Comparison of ENCODE assay signal across 8 mouse cellular contexts in genomic region chr12:71113675-71114288, GRCm38 (mm10). TPM values are rescaled to one million over a fixed set of nuclear protein-coding genes. Genes with fewer than 3 reads are reported as not detected.
A peak's percentile ranks its signal among the peaks of the same experiment; 100 is the strongest.
DNase-seq lines count a peak whose midpoint lies in the region; ATAC-seq and TF ChIP-seq lines count a peak whose summit lies in the region.
"Had no signal": no experiment of that assay in that cellular context is flagged by ENCODE, and none has a peak within 500 bp of the region (broad histone marks: within the 10 kb centered on the region; RNA-seq: fewer than 3 reads in every experiment).

No protein-coding gene starts in this region.

- peak; percentile 97 for DNase-seq in MEL (ENCODE audit: low read depth, low spot score)
- DNase-seq in adrenal gland, postnatal 25 days: peak; percentile 62
- DNase-seq in forelimb bud, embryonic 11.5 days (ENCODE audit: low read depth, low spot score): peak; percentile 24
- DNase-seq in kidney, adult 8-10 months: peak; percentile 52 to 62
- DNase-seq in limb, embryonic 11.5 days (ENCODE audit: low spot score): peak; percentile 44
- peak; percentile 86 to 87 for DNase-seq in spleen, postnatal 36 days (ENCODE audit: low spot score in 2 of 2)

- WGBS in limb, embryonic 11.5 days: 34% methylated on average over 12 of the region's 12 CpGs
- 26% methylated on average over 12 of the region's 12 CpGs for WGBS in midbrain, embryonic 13.5 days

- H3K4me1 ChIP-seq in MEL (ENCODE audit: control insufficient read depth in 1 of 2, insufficient read depth in 2 of 2, low read length in 2 of 2): peaks cover 7 to 15% of the 10 kb centered on the region in 2 experiments
- H3K4me1 ChIP-seq in limb, embryonic 11.5 days (ENCODE audit: control insufficient read depth, insufficient read depth, low read length): no peaks in the 10 kb centered on the region
- peaks cover 10% of the 10 kb centered on the region; the same call in 1 of the 2 replicates for H3K4me1 ChIP-seq in midbrain, embryonic 13.5 days (replicated peaks)

- no peaks in the 10 kb centered on the region for H3K9me3 ChIP-seq in MEL (replicated peaks; ENCODE audit: insufficient read depth, low read length)
- no peaks in the 10 kb centered on the region for H3K9me3 ChIP-seq in limb, embryonic 11.5 days (ENCODE audit: control insufficient read depth, low read length)
- H3K9me3 ChIP-seq in midbrain, embryonic 13.5 days: no peaks in the 10 kb centered on the region

- peak overlapping the region; percentile 60 for H3K9ac ChIP-seq in MEL (ENCODE audit: control insufficient read depth, low read depth, low read length, poor library complexity, severe bottlenecking)
- H3K9ac ChIP-seq in limb, embryonic 11.5 days (ENCODE audit: low read length): no peak overlapping the region
- H3K9ac ChIP-seq in midbrain, embryonic 13.5 days (replicated peaks): no peak overlapping the region

- no peaks in the 10 kb centered on the region for H3K27me3 ChIP-seq in MEL (ENCODE audit: control insufficient read depth in 1 of 2, insufficient read depth in 2 of 2, low read length in 2 of 2)
- no peaks in the 10 kb centered on the region for H3K27me3 ChIP-seq in limb, embryonic 11.5 days (ENCODE audit: control insufficient read depth, insufficient read depth, low read length)
- H3K27me3 ChIP-seq in midbrain, embryonic 13.5 days: peaks cover 11% of the 10 kb centered on the region; the same call in 1 of the 2 replicates

- peak in 1 of 2 experiments; percentile 72; a peak in 2 of 4 replicates for TF ChIP-seq EP300 in MEL (IDR thresholded peaks at IDR 0.05; ENCODE audit: low read depth in 1 of 2, low read length in 2 of 2)

- H3K27ac ChIP-seq in MEL (ENCODE audit: control insufficient read depth, low read depth, low read length): peak overlapping the region; percentile 80
- no peak overlapping the region for H3K27ac ChIP-seq in limb, embryonic 11.5 days (replicated peaks; ENCODE audit: low read depth, low read length)
- no peak overlapping the region for H3K27ac ChIP-seq in midbrain, embryonic 13.5 days

- H3K36me3 ChIP-seq in MEL (ENCODE audit: control insufficient read depth in 1 of 2, insufficient read depth in 2 of 2, low read length in 2 of 2): peaks cover 0 to 6% of the 10 kb centered on the region in 2 experiments; a peak in 2 of 4 replicates
- no peaks in the 10 kb centered on the region for H3K36me3 ChIP-seq in limb, embryonic 11.5 days (ENCODE audit: control insufficient read depth, insufficient read depth, low read length)
- no peaks in the 10 kb centered on the region for H3K36me3 ChIP-seq in midbrain, embryonic 13.5 days

- ATAC-seq in limb, embryonic 11.5 days (ENCODE audit: insufficient number of reproducible peaks, low FRiP score, low TSS enrichment, low read depth): no peak
- peak; percentile 50; the same call in 1 of the 2 replicates for ATAC-seq in midbrain, embryonic 13.5 days

- H3K4me2 ChIP-seq in limb, embryonic 11.5 days (ENCODE audit: low read depth, severe bottlenecking): no peak overlapping the region
- H3K4me2 ChIP-seq in midbrain, embryonic 13.5 days (replicated peaks): peak overlapping the region; percentile 10; the same call in 1 of the 2 replicates

- no peak for TF ChIP-seq CTCF in MEL (IDR thresholded peaks at IDR 0.05 in 2 of 3, conservative IDR thresholded peaks at IDR 0.05 in 1 of 3; ENCODE audit: control insufficient read depth in 1 of 3, insufficient read depth in 1 of 3, low read depth in 2 of 3, low read length in 3 of 3, poor library complexity in 1 of 3, severe bottlenecking in 1 of 3)

- TF ChIP-seq POLR2A in MEL (IDR thresholded peaks at IDR 0.05; ENCODE audit: control insufficient read depth in 1 of 2, insufficient read depth in 1 of 2, low read depth in 1 of 2, low read length in 2 of 2, poor library complexity in 1 of 2): peak in 1 of 2 experiments; percentile 63; a peak in 1 of 4 replicates

- no peaks in the 10 kb centered on the region for H3K79me2 ChIP-seq in MEL (ENCODE audit: control insufficient read depth, insufficient read depth, low read length, poor library complexity)

- no peak for TF ChIP-seq RAD21 in MEL (IDR thresholded peaks at IDR 0.05; ENCODE audit: low read depth, low read length)

- peak overlapping the region; percentile 50 to 57 for H3K4me3 ChIP-seq in MEL (ENCODE audit: control insufficient read depth in 1 of 2, insufficient read depth in 1 of 2, low read depth in 2 of 2, low read length in 2 of 2)
- H3K4me3 ChIP-seq in limb, embryonic 11.5 days (ENCODE audit: low read depth, low read length): no peak overlapping the region
- H3K4me3 ChIP-seq in midbrain, embryonic 13.5 days (replicated peaks): no peak overlapping the region

TF ChIP-seq in MEL, 35 proteins besides CTCF, POLR2A, EP300 and RAD21 (continues in another document):
- no peak for TF ChIP-seq CHD2 (IDR thresholded peaks at IDR 0.05; ENCODE audit: low read length)
- TF ChIP-seq JUND (IDR thresholded peaks at IDR 0.05; ENCODE audit: low read depth, low read length): no peak
- no peak for TF ChIP-seq GABPA (IDR thresholded peaks at IDR 0.05; ENCODE audit: low read depth, low read length)
- 0 out of 2 replicates have a peak, but pooled peaks have one; percentile 36 for TF ChIP-seq TBP (IDR thresholded peaks at IDR 0.05; ENCODE audit: low read depth, low read length)
- TF ChIP-seq TCF12 (IDR thresholded peaks at IDR 0.05; ENCODE audit: low read depth, low read length): no peak
- TF ChIP-seq ZKSCAN1 (IDR thresholded peaks at IDR 0.05; ENCODE audit: low read depth, low read length): no peak
- TF ChIP-seq NELFE (IDR thresholded peaks at IDR 0.05; ENCODE audit: low read depth, low read length): peak; percentile 66
- TF ChIP-seq SIN3A (IDR thresholded peaks at IDR 0.05; ENCODE audit: low read length): peak; percentile 89
- peak; percentile 67; the same call in 1 of the 2 replicates for TF ChIP-seq ETS1 (IDR thresholded peaks at IDR 0.05; ENCODE audit: low read depth, low read length)
- peak; percentile 60; the same call in 1 of the 2 replicates for TF ChIP-seq POLR2AphosphoS2 (IDR thresholded peaks at IDR 0.05; ENCODE audit: low read length)
- no peak for TF ChIP-seq TAL1 (IDR thresholded peaks at IDR 0.05; ENCODE audit: low read length)
- TF ChIP-seq MYC (IDR thresholded peaks at IDR 0.05; ENCODE audit: low read depth, low read length): peak; percentile 80; the same call in 1 of the 2 replicates
- TF ChIP-seq UBTF (IDR thresholded peaks at IDR 0.05; ENCODE audit: borderline replicate concordance, insufficient read depth, low read depth, low read length): no peak
- TF ChIP-seq USF2 (IDR thresholded peaks at IDR 0.05; ENCODE audit: borderline replicate concordance in 1 of 2, insufficient read depth in 1 of 2, low read depth in 1 of 2, low read length in 2 of 2): no peak
- TF ChIP-seq KAT2A (conservative IDR thresholded peaks at IDR 0.05; ENCODE audit: low read depth, low read length): no peak
- TF ChIP-seq NRF1 (IDR thresholded peaks at IDR 0.05; ENCODE audit: insufficient read depth, low read depth, low read length, poor library complexity, severe bottlenecking): no peak
- TF ChIP-seq SMC3 (IDR thresholded peaks at IDR 0.05; ENCODE audit: low read depth, low read length): no peak
- TF ChIP-seq USF1 (IDR thresholded peaks at IDR 0.05; ENCODE audit: low read depth, low read length): peak; percentile 63; the same call in 1 of the 2 replicates
- TF ChIP-seq POLR2AphosphoS5 (IDR thresholded peaks at IDR 0.05; ENCODE audit: borderline replicate concordance, low read depth, low read length): no peak
- peak; percentile 64 for TF ChIP-seq HCFC1 (IDR thresholded peaks at IDR 0.05; ENCODE audit: low read depth, low read length)
- peak; percentile 79 for TF ChIP-seq MXI1 (IDR thresholded peaks at IDR 0.05; ENCODE audit: low read depth, low read length)
- no peak for TF ChIP-seq ZNF384 (IDR thresholded peaks at IDR 0.05; ENCODE audit: low read depth, low read length)
- TF ChIP-seq MYB (IDR thresholded peaks at IDR 0.05; ENCODE audit: low read depth, low read length): peak; percentile 85
- peak; percentile 68; the same call in 1 of the 2 replicates for TF ChIP-seq ELF1 (IDR thresholded peaks at IDR 0.05; ENCODE audit: low read depth, low read length)
- no peak for TF ChIP-seq ZC3H11A (IDR thresholded peaks at IDR 0.05; ENCODE audit: low read depth, low read length)
- TF ChIP-seq BHLHE40 (IDR thresholded peaks at IDR 0.05; ENCODE audit: borderline replicate concordance, low read depth, low read length): no peak
- TF ChIP-seq RCOR1 (IDR thresholded peaks at IDR 0.05; ENCODE audit: low read depth, low read length): no peak; the same call in none of the 2 replicates
- no peak for TF ChIP-seq GATA1 (IDR thresholded peaks at IDR 0.05; ENCODE audit: low read depth, low read length)
- peak; percentile 83; the same call in 1 of the 2 replicates for TF ChIP-seq MAZ (IDR thresholded peaks at IDR 0.05; ENCODE audit: low read depth, low read length)
- TF ChIP-seq E2F4 (IDR thresholded peaks at IDR 0.05; ENCODE audit: borderline replicate concordance, low read depth, low read length): no peak
- TF ChIP-seq ZMIZ1 (IDR thresholded peaks at IDR 0.05; ENCODE audit: low read depth, low read length): peak; percentile 76

RNA-seq across cellular contexts. Expression of gene Tomm20l, which starts 2.6 kb away (rescaled TPM):
- not detected in 2 replicates for total RNA-seq in MEL (2012; rRNA removed)
- polyA plus RNA-seq in MEL (2012; ENCODE audit: insufficient read depth in 1 of 2, insufficient read length in 2 of 2, low read depth in 1 of 2, low replicate concordance in 2 of 2, missing spikeins in 1 of 2): under 1 TPM in 1 of 2 experiments, not detected in 1; 0.29 TPM
- total RNA-seq in adrenal gland, postnatal 25 days (2021): 5.6 and 15.2 TPM in 2 replicates
- 0.29 TPM in 1 of 2 replicates, not detected in the other for polyA plus RNA-seq in limb, embryonic 11.5 days (2014; fragmentation: Nextera tagmentation; extraction: Ambion mirVana)
- 0.32 TPM in 1 of 2 replicates, not detected in the other for polyA plus RNA-seq in midbrain, embryonic 13.5 days (2015; fragmentation: Nextera tagmentation; extraction: Ambion mirVana)
- polyA plus RNA-seq: gonadal fat pad, adult 2 months had no signal

RNA-seq across cellular contexts. Expression of gene Timm9, which starts 22.7 kb away (rescaled TPM):
- total RNA-seq in MEL (2012; rRNA removed): 131 and 147 TPM in 2 replicates
- polyA plus RNA-seq in MEL (2012; ENCODE audit: insufficient read depth in 1 of 2, insufficient read length in 2 of 2, low read depth in 1 of 2, low replicate concordance in 2 of 2, missing spikeins in 1 of 2): 10 to 100 TPM in 1 of 2 experiments, not detected in 1; 68.4 TPM
- 46.7 and 51.3 TPM in 2 replicates for total RNA-seq in adrenal gland, postnatal 25 days (2021)
- polyA plus RNA-seq in limb, embryonic 11.5 days (2014; fragmentation: Nextera tagmentation; extraction: Ambion mirVana): 72.7 and 75.1 TPM in 2 replicates
- 80.7 and 85.2 TPM in 2 replicates for polyA plus RNA-seq in midbrain, embryonic 13.5 days (2015; fragmentation: Nextera tagmentation; extraction: Ambion mirVana)

RNA-seq across cellular contexts. Expression of gene 2700049A03Rik, which starts 22.9 kb away (rescaled TPM):
- 5.8 and 6.6 TPM in 2 replicates for total RNA-seq in MEL (2012; rRNA removed)
- 1 to 10 TPM in 1 of 2 experiments, not detected in 1; 7.2 TPM for polyA plus RNA-seq in MEL (2012; ENCODE audit: insufficient read depth in 1 of 2, insufficient read length in 2 of 2, low read depth in 1 of 2, low replicate concordance in 2 of 2, missing spikeins in 1 of 2)
- 12.1 and 15.5 TPM in 2 replicates for total RNA-seq in adrenal gland, postnatal 25 days (2021)
- polyA plus RNA-seq in limb, embryonic 11.5 days (2014; fragmentation: Nextera tagmentation; extraction: Ambion mirVana): 23.5 and 23.6 TPM in 2 replicates
- 15.0 and 19.4 TPM in 2 replicates for polyA plus RNA-seq in midbrain, embryonic 13.5 days (2015; fragmentation: Nextera tagmentation; extraction: Ambion mirVana)

Comparison
In these comparisons a context has a peak if more than half of its experiments do, and no peak if none do; other contexts are left out.
1. DNase-seq: peak in every context shown above with its lines; median percentile 97 in MEL; 86 in spleen, postnatal 36 days; 62 in adrenal gland, postnatal 25 days; 57 in kidney, adult 8-10 months; 44 in limb, embryonic 11.5 days; 24 in forelimb bud, embryonic 11.5 days.
2. H3K4me3 ChIP-seq: peak in MEL (2 of 2); none in limb, embryonic 11.5 days (single experiment) and midbrain, embryonic 13.5 days (single experiment).